Comparison of ENCODE assay signal across 13 mouse cellular contexts in the genomic region with DNA sequence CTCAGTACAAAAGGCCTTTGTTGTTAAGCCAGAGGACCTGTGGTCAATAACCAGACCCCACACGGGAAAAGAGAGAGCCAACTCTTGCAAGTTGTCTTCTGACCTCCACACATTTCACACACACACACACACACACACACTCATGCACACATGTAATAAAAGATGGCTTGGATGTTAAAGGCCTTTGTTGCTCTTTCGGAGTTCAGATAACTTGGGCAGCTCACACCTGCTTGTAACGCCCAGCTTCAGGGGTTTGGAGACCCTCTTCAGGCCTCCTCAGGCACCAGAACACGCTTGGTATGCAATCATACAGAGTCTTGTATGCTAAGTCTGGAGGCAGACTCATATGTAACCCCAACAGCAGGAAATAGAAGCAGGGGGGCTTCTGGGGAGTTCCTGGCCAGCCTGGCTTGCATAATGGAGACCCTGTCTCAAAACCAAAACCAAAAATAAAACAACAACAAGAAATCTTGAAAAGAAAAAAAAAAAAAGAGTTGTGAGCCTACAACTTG. TPM values are rescaled to one million over a fixed set of nuclear protein-coding genes. Genes with fewer than 3 reads are reported as not detected.
DNase-seq lines count a peak whose midpoint lies in the region; ATAC-seq and TF ChIP-seq lines count a peak whose summit lies in the region.
"Had no signal": no experiment of that assay in that cellular context is flagged by ENCODE, and none has a peak within 500 bp of the region (broad histone marks: within the 10 kb centered on the region; RNA-seq: fewer than 3 reads in every experiment).

No protein-coding gene starts in this region.

- no peak for TF ChIP-seq POLR2A in bone marrow macrophage, adult 2 months (IDR thresholded peaks at IDR 0.05; ENCODE audit: borderline replicate concordance, low read depth, low read length)

- peaks cover 33% of the 10 kb centered on the region for H3K4me1 ChIP-seq in bone marrow macrophage, adult 2 months (ENCODE audit: control insufficient read depth, insufficient read depth, low read length)
- H3K4me1 ChIP-seq in liver, embryonic 13.5 days (replicated peaks) = peaks cover 54% of the 10 kb centered on the region

- 68% methylated on average over 4 of the region's 4 CpGs for WGBS in liver, embryonic 13.5 days (ENCODE audit: insufficient replicate concordance)

- no peak overlapping the region for H3K9ac ChIP-seq in liver, embryonic 13.5 days
- H3K9ac ChIP-seq: embryonic facial prominence, embryonic 12.5 days; lung, embryonic 14.5 days had no signal

- no peaks in the 10 kb centered on the region for H3K36me3 ChIP-seq in liver, embryonic 13.5 days
- H3K36me3 ChIP-seq: embryonic facial prominence, embryonic 12.5 days had no signal

- H3K4me3 ChIP-seq in layer of hippocampus, adult 2 months = no peak overlapping the region
- H3K4me3 ChIP-seq in bone marrow macrophage, adult 2 months (ENCODE audit: insufficient read depth, low read length) = peak overlapping the region; percentile 51
- no peak overlapping the region for H3K4me3 ChIP-seq in liver, embryonic 13.5 days (replicated peaks)
- H3K4me3 ChIP-seq: embryonic facial prominence, embryonic 12.5 days had no signal

- peak; percentile 38 for DNase-seq in CD4-positive, CD25-positive, alpha-beta regulatory T cell, adult 2 months (ENCODE audit: low read depth, low spot score)
- no peak for DNase-seq in layer of hippocampus, adult 2 months (ENCODE audit: low spot score in 2 of 2)
- DNase-seq in layer of hippocampus, postnatal 25 days (ENCODE audit: extremely low spot score in 1 of 2, low spot score in 1 of 2) = no peak
- no peak for DNase-seq in liver, embryonic 13.5 days
- DNase-seq in frontal cortex, postnatal 36 days (ENCODE audit: low spot score in 2 of 2) = no peak
- no peak for DNase-seq in cerebellum, postnatal 25 days
- DNase-seq: lung, embryonic 14.5 days had no signal

- H3K27ac ChIP-seq in layer of hippocampus, adult 2 months = peak overlapping the region; percentile 72
- peak overlapping the region; percentile 91 for H3K27ac ChIP-seq in bone marrow macrophage, adult 2 months (ENCODE audit: insufficient read depth, low read depth, low read length)
- H3K27ac ChIP-seq in liver, embryonic 13.5 days = 0 out of 2 replicates have a peak overlapping the region, but pooled peaks have one; percentile 34
- H3K27ac ChIP-seq: embryonic facial prominence, embryonic 12.5 days had no signal

- ATAC-seq in CD4-positive, CD25-positive, alpha-beta regulatory T cell, adult 4 months = no peak
- no peak for ATAC-seq in liver, embryonic 13.5 days (ENCODE audit: low read depth)

- TF ChIP-seq CTCF in layer of hippocampus, adult 2 months (conservative IDR thresholded peaks at IDR 0.05) = no peak
- no peak for TF ChIP-seq CTCF in bone marrow macrophage, adult 2 months (IDR thresholded peaks at IDR 0.05; ENCODE audit: low read depth, low read length)

- peak overlapping the region; percentile 61 for H3K4me2 ChIP-seq in liver, embryonic 13.5 days
- H3K4me2 ChIP-seq: lung, embryonic 14.5 days had no signal

- no peaks in the 10 kb centered on the region for H3K9me3 ChIP-seq in liver, embryonic 13.5 days (replicated peaks)
- H3K9me3 ChIP-seq: embryonic facial prominence, embryonic 12.5 days had no signal

- no peaks in the 10 kb centered on the region for H3K27me3 ChIP-seq in liver, embryonic 13.5 days
- H3K27me3 ChIP-seq: embryonic facial prominence, embryonic 12.5 days had no signal

RNA-seq across cellular contexts. Expression of a gene that starts 2.5 kb away (rescaled TPM):
- polyA plus RNA-seq in CD4-positive, CD25-positive, alpha-beta regulatory T cell, adult 4 months (2017; shearing (Covaris generic)) = 1 to 10 TPM; 1.5 to 2.0 TPM
- not detected for total RNA-seq in layer of hippocampus, adult 2 months (2021)
- not detected for total RNA-seq in layer of hippocampus, postnatal 25 days (2021)
- not detected in 2 replicates for polyA plus RNA-seq in bone marrow macrophage, adult 2 months (2012; ENCODE audit: insufficient read depth, insufficient read length, missing spikeins)
- polyA plus RNA-seq in liver, embryonic 13.5 days (2015; fragmentation: Nextera tagmentation; extraction: Ambion mirVana) = 0.29 TPM in 1 of 2 replicates, not detected in the other
- total RNA-seq: adrenal gland, adult 18-20 months; layer of hippocampus, postnatal 14 days had no signal
- polyA plus RNA-seq: forebrain, embryonic 14.5 days had no signal

RNA-seq across cellular contexts. Expression of a gene that starts 14.7 kb away (rescaled TPM):
- 10 to 100 TPM; 40.6 to 51.4 TPM for polyA plus RNA-seq in CD4-positive, CD25-positive, alpha-beta regulatory T cell, adult 4 months (2017; shearing (Covaris generic))
- total RNA-seq in layer of hippocampus, adult 2 months (2021) = 10 to 100 TPM; 32.1 to 34.4 TPM
- 10 to 100 TPM; 23.8 to 29.7 TPM for total RNA-seq in layer of hippocampus, postnatal 25 days (2021)
- 111 and 129 TPM in 2 replicates for polyA plus RNA-seq in bone marrow macrophage, adult 2 months (2012; ENCODE audit: insufficient read depth, insufficient read length, missing spikeins)
- 13.0 and 13.5 TPM in 2 replicates for polyA plus RNA-seq in liver, embryonic 13.5 days (2015; fragmentation: Nextera tagmentation; extraction: Ambion mirVana)

RNA-seq across cellular contexts. Expression of a gene that starts 17.1 kb away (rescaled TPM):
- not detected for polyA plus RNA-seq in CD4-positive, CD25-positive, alpha-beta regulatory T cell, adult 4 months (2017; shearing (Covaris generic))
- 10 to 100 TPM; 55.2 to 56.7 TPM for total RNA-seq in layer of hippocampus, adult 2 months (2021)
- 10 to 100 TPM; 50.9 to 62.3 TPM for total RNA-seq in layer of hippocampus, postnatal 25 days (2021)
- polyA plus RNA-seq in bone marrow macrophage, adult 2 months (2012; ENCODE audit: insufficient read depth, insufficient read length, missing spikeins) = 0.28 TPM in 1 of 2 replicates, not detected in the other
- 0.12 and 0.14 TPM in 2 replicates for polyA plus RNA-seq in liver, embryonic 13.5 days (2015; fragmentation: Nextera tagmentation; extraction: Ambion mirVana)

RNA-seq across cellular contexts. Expression of a gene that starts 21.5 kb away (rescaled TPM):
- 100 to 1,000 TPM; 376 to 396 TPM for polyA plus RNA-seq in CD4-positive, CD25-positive, alpha-beta regulatory T cell, adult 4 months (2017; shearing (Covaris generic))
- total RNA-seq in layer of hippocampus, adult 2 months (2021) = 10 to 100 TPM; 22.6 to 36.4 TPM
- 10 to 100 TPM; 20.7 to 25.0 TPM for total RNA-seq in layer of hippocampus, postnatal 25 days (2021)
- 868 and 944 TPM in 2 replicates for polyA plus RNA-seq in bone marrow macrophage, adult 2 months (2012; ENCODE audit: insufficient read depth, insufficient read length, missing spikeins)
- polyA plus RNA-seq in liver, embryonic 13.5 days (2015; fragmentation: Nextera tagmentation; extraction: Ambion mirVana) = 29.7 and 29.9 TPM in 2 replicates

RNA-seq across cellular contexts. Expression of a gene that starts 21.7 kb away (rescaled TPM):
- under 1 TPM; 0.41 to 0.77 TPM for polyA plus RNA-seq in CD4-positive, CD25-positive, alpha-beta regulatory T cell, adult 4 months (2017; shearing (Covaris generic))
- total RNA-seq in layer of hippocampus, adult 2 months (2021) = 10 to 100 TPM; 29.0 to 29.1 TPM
- total RNA-seq in layer of hippocampus, postnatal 25 days (2021) = 10 to 100 TPM; 29.2 to 29.4 TPM
- polyA plus RNA-seq in bone marrow macrophage, adult 2 months (2012; ENCODE audit: insufficient read depth, insufficient read length, missing spikeins) = 21.8 and 23.4 TPM in 2 replicates
- 0.73 and 0.87 TPM in 2 replicates for polyA plus RNA-seq in liver, embryonic 13.5 days (2015; fragmentation: Nextera tagmentation; extraction: Ambion mirVana)

Comparison
In these comparisons a context has a peak if more than half of its experiments do, and no peak if none do; other contexts are left out.
1. H3K27ac ChIP-seq: peak in every context shown above with its lines; median percentile 91 in bone marrow macrophage, adult 2 months; 72 in layer of hippocampus, adult 2 months; 34 in liver, embryonic 13.5 days.